10 mouse cellular contexts compared by ENCODE assay signal in genomic region chr1:156990112-156990511, GRCm38 (mm10). TPM values are rescaled to one million over a fixed set of nuclear protein-coding genes. Genes with fewer than 3 reads are reported as not detected.
DNase-seq lines count a peak whose midpoint lies in the region; ATAC-seq and TF ChIP-seq lines count a peak whose summit lies in the region.
"Had no signal": no experiment of that assay in that cellular context is flagged by ENCODE, and none has a peak within 500 bp of the region (broad histone marks: within the 10 kb centered on the region; RNA-seq: fewer than 3 reads in every experiment).

No protein-coding gene starts in this region.

- ATAC-seq in neural tube, embryonic 11.5 days (ENCODE audit: insufficient read depth, low FRiP score, low TSS enrichment) = peak; percentile 82
- ATAC-seq in hindbrain, embryonic 14.5 days (ENCODE audit: low FRiP score) = peak; percentile 75
- peak; percentile 84 for ATAC-seq in neural tube, embryonic 12.5 days (ENCODE audit: low FRiP score, low read depth)
- ATAC-seq in intestine, postnatal 0 days = no peak

- H3K36me3 ChIP-seq in neural tube, embryonic 11.5 days (ENCODE audit: control insufficient read depth, insufficient read depth, low read length) = no peaks in the 10 kb centered on the region
- H3K36me3 ChIP-seq in hindbrain, embryonic 14.5 days (replicated peaks; ENCODE audit: control insufficient read depth, insufficient read depth) = no peaks in the 10 kb centered on the region
- H3K36me3 ChIP-seq in neural tube, embryonic 12.5 days = no peaks in the 10 kb centered on the region
- no peaks in the 10 kb centered on the region for H3K36me3 ChIP-seq in intestine, postnatal 0 days (ENCODE audit: control insufficient read depth, insufficient read depth)
- H3K36me3 ChIP-seq: embryonic facial prominence, embryonic 13.5 days had no signal

- 0 out of 2 replicates have a peak overlapping the region, but pooled peaks have one; percentile 29 for H3K27ac ChIP-seq in neural tube, embryonic 11.5 days (ENCODE audit: low read depth, low read length)
- 0 out of 2 replicates have a peak overlapping the region, but pooled peaks have one; percentile 28 for H3K27ac ChIP-seq in hindbrain, embryonic 14.5 days
- no peak overlapping the region for H3K27ac ChIP-seq in neural tube, embryonic 12.5 days
- H3K27ac ChIP-seq in intestine, postnatal 0 days (ENCODE audit: low read depth, low read length) = no peak overlapping the region
- H3K27ac ChIP-seq: embryonic facial prominence, embryonic 13.5 days; kidney, postnatal 0 days had no signal

- H3K27me3 ChIP-seq in neural tube, embryonic 11.5 days (ENCODE audit: control insufficient read depth, insufficient read depth, low read length) = no peaks in the 10 kb centered on the region
- no peaks in the 10 kb centered on the region for H3K27me3 ChIP-seq in hindbrain, embryonic 14.5 days (ENCODE audit: control insufficient read depth, insufficient read depth, low read length)
- no peaks in the 10 kb centered on the region for H3K27me3 ChIP-seq in neural tube, embryonic 12.5 days (replicated peaks)
- H3K27me3 ChIP-seq in intestine, postnatal 0 days (replicated peaks; ENCODE audit: control insufficient read depth, insufficient read depth, low read length) = no peaks in the 10 kb centered on the region
- H3K27me3 ChIP-seq: embryonic facial prominence, embryonic 13.5 days had no signal

- DNase-seq in neural tube, embryonic 11.5 days (ENCODE audit: low spot score) = peak; percentile 73
- no peak for DNase-seq in neural tube, embryonic 10.5 days (ENCODE audit: extremely low spot score, low spot score)
- peak; percentile 62 for DNase-seq in hindbrain, embryonic 14.5 days (ENCODE audit: low spot score)
- DNase-seq in thymus, postnatal 4 days = peak; percentile 61
- no peak for DNase-seq in gastrocnemius, adult 8-10 months (ENCODE audit: low spot score in 2 of 2)
- DNase-seq in cerebellum, adult 9-10 months = no peak

- WGBS in neural tube, embryonic 11.5 days = 42% methylated on average over 9 of the region's 9 CpGs
- 11% methylated on average over 9 of the region's 9 CpGs for WGBS in hindbrain, embryonic 14.5 days
- 33% methylated on average over 9 of the region's 9 CpGs for WGBS in neural tube, embryonic 12.5 days
- WGBS in intestine, postnatal 0 days = 44% methylated on average over 9 of the region's 9 CpGs

- no peak overlapping the region for H3K4me3 ChIP-seq in neural tube, embryonic 11.5 days (ENCODE audit: low read depth, low read length)
- no peak overlapping the region for H3K4me3 ChIP-seq in hindbrain, embryonic 14.5 days (replicated peaks; ENCODE audit: low read length)
- no peak overlapping the region for H3K4me3 ChIP-seq in neural tube, embryonic 12.5 days
- no peak overlapping the region for H3K4me3 ChIP-seq in intestine, postnatal 0 days (ENCODE audit: low read depth, low read length)
- H3K4me3 ChIP-seq: embryonic facial prominence, embryonic 13.5 days had no signal

- peaks cover 6% of the 10 kb centered on the region for H3K4me1 ChIP-seq in neural tube, embryonic 11.5 days (ENCODE audit: control insufficient read depth, insufficient read depth, low read length)
- peaks cover 22% of the 10 kb centered on the region; the same call in 1 of the 2 replicates for H3K4me1 ChIP-seq in hindbrain, embryonic 14.5 days (replicated peaks; ENCODE audit: control insufficient read depth, insufficient read depth, low read length)
- peaks cover 27% of the 10 kb centered on the region for H3K4me1 ChIP-seq in neural tube, embryonic 12.5 days
- 0 out of 2 replicates have a peak, but pooled peaks cover 3% of the 10 kb centered on the region for H3K4me1 ChIP-seq in intestine, postnatal 0 days (replicated peaks; ENCODE audit: control insufficient read depth, insufficient read depth, low read length)

- no peak overlapping the region for H3K4me2 ChIP-seq in neural tube, embryonic 11.5 days (ENCODE audit: low read depth)
- no peak overlapping the region for H3K4me2 ChIP-seq in hindbrain, embryonic 14.5 days (replicated peaks)
- H3K4me2 ChIP-seq in neural tube, embryonic 12.5 days (replicated peaks) = no peak overlapping the region
- no peak overlapping the region for H3K4me2 ChIP-seq in intestine, postnatal 0 days (replicated peaks; ENCODE audit: low read depth)
- H3K4me2 ChIP-seq: embryonic facial prominence, embryonic 13.5 days had no signal

- peak overlapping the region; percentile 32 for H3K9ac ChIP-seq in neural tube, embryonic 11.5 days (ENCODE audit: low read length)
- no peak overlapping the region for H3K9ac ChIP-seq in hindbrain, embryonic 14.5 days
- no peak overlapping the region for H3K9ac ChIP-seq in neural tube, embryonic 12.5 days
- H3K9ac ChIP-seq in intestine, postnatal 0 days (ENCODE audit: low read depth, low read length) = no peak overlapping the region
- H3K9ac ChIP-seq: embryonic facial prominence, embryonic 13.5 days had no signal

- TF ChIP-seq CTCF in intestine, postnatal 0 days (IDR thresholded peaks at IDR 0.05; ENCODE audit: low read depth) = no peak

- H3K9me3 ChIP-seq in neural tube, embryonic 11.5 days (ENCODE audit: control insufficient read depth, low read length) = no peaks in the 10 kb centered on the region
- no peaks in the 10 kb centered on the region for H3K9me3 ChIP-seq in hindbrain, embryonic 14.5 days (ENCODE audit: control insufficient read depth, low read length)
- no peaks in the 10 kb centered on the region for H3K9me3 ChIP-seq in neural tube, embryonic 12.5 days
- H3K9me3 ChIP-seq in intestine, postnatal 0 days (ENCODE audit: control insufficient read depth) = no peaks in the 10 kb centered on the region
- H3K9me3 ChIP-seq: embryonic facial prominence, embryonic 13.5 days had no signal

RNA-seq across cellular contexts. Expression of gene Ralgps2, which starts 50.7 kb away (rescaled TPM):
- 93.3 and 95.7 TPM in 2 replicates for polyA plus RNA-seq in neural tube, embryonic 11.5 days (2014; fragmentation: Nextera tagmentation; extraction: Ambion mirVana)
- polyA plus RNA-seq in hindbrain, embryonic 14.5 days (2014; fragmentation: Nextera tagmentation; extraction: Ambion mirVana) = 85.6 and 89.5 TPM in 2 replicates
- polyA plus RNA-seq in neural tube, embryonic 12.5 days (2016; fragmentation: Nextera tagmentation; extraction: Ambion mirVana) = 110 and 120 TPM in 2 replicates
- under 1 TPM; 0.44 to 0.94 (median 0.76) TPM for total RNA-seq in gastrocnemius, adult 8-10 months (2022)
- 34.1 and 35.5 TPM in 2 replicates for polyA plus RNA-seq in intestine, postnatal 0 days (2015; fragmentation: Nextera tagmentation; extraction: Ambion mirVana)

Comparison
In these comparisons a context has a peak if more than half of its experiments do, and no peak if none do; other contexts are left out.
1. DNase-seq: peak in neural tube, embryonic 11.5 days (single experiment), hindbrain, embryonic 14.5 days (single experiment) and thymus, postnatal 4 days (single experiment); none in neural tube, embryonic 10.5 days (single experiment), gastrocnemius, adult 8-10 months (0 of 2) and cerebellum, adult 9-10 months (single experiment).
2. H3K27ac ChIP-seq: peak in neural tube, embryonic 11.5 days (single experiment) and hindbrain, embryonic 14.5 days (single experiment); none in neural tube, embryonic 12.5 days (single experiment) and intestine, postnatal 0 days (single experiment).